Mouse (Mus musculus): ENCODE results near the gene Nup37.

- TF ChIP-seq POLR2A (IDR thresholded peaks at IDR 0.05; ENCODE audit: borderline replicate concordance, extremely low read depth, insufficient read depth, insufficient read length, poor library complexity, severe bottlenecking) (no peak), CTCF (IDR thresholded peaks at IDR 0.05; ENCODE audit: borderline replicate concordance, extremely low read depth, insufficient read depth, insufficient read length) (no peak)
These were observed 81.2 kb downstream of the Nup37 start for GRCm38 (mm10) chr10:88227962-88228361.

All from brain, embryonic 14.5 days (tissue).